Mouse (Mus musculus) embryonic facial prominence, embryonic 13.5 days (tissue): ENCODE results near the gene Nt5c2. TPM values are rescaled to one million over a fixed set of nuclear protein-coding genes. Genes with fewer than 3 reads are reported as not detected.

Experiments used
- ATAC-seq: fragments of 200-750 bp; cut with Nextera tagmentation; 2 replicates; pipeline ENCODE4 v1.8.0; 2017; ENCODE audit warnings: low read depth; ENCODE audit not compliant: insufficient number of reproducible peaks, insufficient read depth, low FRiP score, low TSS enrichment
- H3K27ac ChIP-seq: fragments of 300-500 bp; sonication (generic); 2 replicates; pipeline ENCODE4 v1.5.1; 2015; ENCODE audit warnings: moderate library complexity, mild to moderate bottlenecking, inconsistent platforms
- H3K27me3 ChIP-seq: fragments of 300-500 bp; sonication (generic); 2 replicates; pipeline ENCODE4 v1.6.1; 2015; ENCODE audit warnings: mild to moderate bottlenecking, inconsistent platforms
- H3K36me3 ChIP-seq: fragments of 300-500 bp; sonication (generic); 2 replicates; pipeline ENCODE4 v1.6.1; 2015; ENCODE audit warnings: mild to moderate bottlenecking, inconsistent platforms
- H3K4me1 ChIP-seq: fragments of 300-500 bp; sonication (generic); 2 replicates; pipeline ENCODE4 v1.6.1; 2015; ENCODE audit warnings: inconsistent platforms
- H3K4me2 ChIP-seq: fragments of 300-500 bp; sonication (generic); 2 replicates; pipeline ENCODE4 v1.6.1; 2015; ENCODE audit warnings: moderate library complexity, mild to moderate bottlenecking, inconsistent platforms
- H3K4me3 ChIP-seq: fragments of 300-500 bp; sonication (generic); 2 replicates; pipeline ENCODE4 v1.5.1; 2015; ENCODE audit warnings: mild to moderate bottlenecking, inconsistent platforms
- H3K9ac ChIP-seq: fragments of 300-500 bp; sonication (generic); 2 replicates; pipeline ENCODE4 v1.6.1; 2015; ENCODE audit warnings: mild to moderate bottlenecking, inconsistent platforms
- H3K9me3 ChIP-seq: fragments of 300-500 bp; sonication (generic); 2 replicates; pipeline ENCODE4 v1.6.1; 2016; ENCODE audit warnings: inconsistent platforms
- WGBS: fragments of 180-500 bp; shearing (Covaris S2); methylation state at CpG from one replicate; pipeline ENCODE4 v1.1.7; 2015; ENCODE audit warnings: mixed read lengths; 5-methylcytosine and 5-hydroxymethylcytosine counted together
- polyA plus RNA-seq: library from polyadenylated mRNA; unstranded; fragments of >200 nt; fragmentation: Nextera tagmentation; extraction: Ambion mirVana; gene quantifications from 2 replicates; pipeline ENCODE4 v1.2.1, GENCODE M21; 2015

Gene Nt5c2
- polyA plus RNA-seq, 1 experiment from 2014 or later: 77.3 TPM

GRCm38 (mm10) chr19:46971051-46971689 is 43.8 kb downstream of the Nt5c2 start:
- Histone ChIP-seq H3K27me3 (no peaks in the 10 kb centered on the region), H3K9me3 (no peaks in the 10 kb centered on the region), H3K4me2 (no peak overlapping the region), H3K36me3 (no peaks in the 10 kb centered on the region), H3K9ac (no peak overlapping the region), H3K4me1 (0 out of 2 replicates have a peak, but pooled peaks cover 5% of the 10 kb centered on the region), H3K4me3 (no peak overlapping the region), H3K27ac (peak overlapping the region; percentile 35; the same call in 1 of the 2 replicates)
- ATAC-seq: no peak
- 63% methylated on average over 8 of the region's 8 CpGs for WGBS

DNA sequence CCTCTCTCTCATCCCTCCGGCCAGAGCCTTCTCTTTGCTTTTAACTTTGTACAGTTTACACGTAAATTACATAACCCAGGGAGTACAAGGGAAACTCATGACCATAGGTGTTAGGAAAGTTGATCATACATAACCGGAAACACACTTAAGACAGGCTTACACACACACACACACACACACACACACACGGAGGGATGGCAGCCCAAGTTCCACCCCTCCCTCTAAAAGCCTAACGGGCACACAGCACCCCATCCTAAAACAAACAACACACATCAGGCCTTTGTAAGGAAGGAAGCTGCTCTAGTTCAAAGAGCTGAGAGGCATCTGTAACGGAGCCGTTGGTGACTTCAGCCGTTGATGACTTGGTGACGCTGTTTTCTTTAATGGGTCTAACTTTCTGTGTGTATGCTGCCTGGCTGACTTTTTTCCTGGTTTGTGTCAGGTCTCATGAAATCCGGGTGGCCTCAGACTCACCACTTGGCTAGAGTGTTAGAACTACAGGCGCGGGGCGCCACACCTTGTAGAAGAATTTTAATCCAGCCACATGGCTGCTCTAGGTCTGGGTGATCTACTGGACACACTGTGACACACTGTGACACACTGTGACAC is 44.7 kb downstream of the Nt5c2 start:
- 0 out of 2 replicates have a peak, but pooled peaks cover 5% of the 10 kb centered on the region for H3K4me1 ChIP-seq
- no peak overlapping the region for H3K4me3 ChIP-seq
- H3K27me3 ChIP-seq: no peaks in the 10 kb centered on the region
- WGBS: 68% methylated on average over 13 of the region's 13 CpGs
- no peak overlapping the region for H3K27ac ChIP-seq
- no peak overlapping the region for H3K4me2 ChIP-seq
- no peaks in the 10 kb centered on the region for H3K36me3 ChIP-seq
- no peaks in the 10 kb centered on the region for H3K9me3 ChIP-seq
- no peak; the same call in 1 of the 2 replicates for ATAC-seq
- no peak overlapping the region for H3K9ac ChIP-seq

DNA sequence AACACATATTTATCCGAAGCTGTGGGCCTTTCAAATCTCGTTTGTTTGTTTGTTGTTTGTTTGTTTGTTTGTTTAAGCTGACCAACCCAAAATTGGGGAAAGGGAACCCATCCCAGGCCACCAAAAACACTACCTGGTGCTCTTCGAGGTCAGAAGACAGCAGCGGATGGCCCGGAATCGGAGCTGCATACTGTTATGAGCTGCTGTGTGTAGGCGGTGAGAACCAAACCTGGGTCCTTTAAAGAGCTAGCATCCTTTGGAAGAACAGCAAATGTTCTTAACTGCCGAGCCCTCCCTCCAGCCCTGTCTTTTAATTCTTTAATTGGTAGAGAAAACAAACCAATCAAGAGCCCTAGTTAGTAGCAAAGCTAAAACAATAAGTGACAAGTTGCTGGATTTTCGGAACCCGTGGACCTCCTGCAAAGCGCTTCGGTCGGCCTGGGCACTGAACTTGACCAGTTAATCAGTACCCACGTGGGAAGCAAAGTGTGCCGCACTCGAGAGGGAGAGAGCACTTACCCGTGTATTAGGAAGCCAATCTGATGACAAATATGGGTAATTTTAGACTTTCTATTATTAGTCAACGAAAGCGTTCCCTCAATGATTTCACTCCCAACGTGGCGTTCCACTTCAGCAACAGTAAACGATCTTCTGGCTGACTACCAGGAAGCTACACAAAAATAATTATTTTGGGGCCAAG is 45.5 kb downstream of the Nt5c2 start:
- no peaks in the 10 kb centered on the region for H3K27me3 ChIP-seq
- ATAC-seq: no peak
- H3K9ac ChIP-seq: no peak overlapping the region
- no peak overlapping the region for H3K4me3 ChIP-seq
- H3K9me3 ChIP-seq: no peaks in the 10 kb centered on the region
- no peaks in the 10 kb centered on the region for H3K36me3 ChIP-seq
- no peak overlapping the region for H3K27ac ChIP-seq
- H3K4me2 ChIP-seq: no peak overlapping the region
- 0 out of 2 replicates have a peak, but pooled peaks cover 5% of the 10 kb centered on the region for H3K4me1 ChIP-seq
- WGBS: 78% methylated on average over 22 of the region's 22 CpGs

- Histone ChIP-seq H3K27ac (no peak overlapping the region), H3K9ac (no peak overlapping the region), H3K27me3 (no peaks in the 10 kb centered on the region), H3K4me2 (no peak overlapping the region), H3K4me3 (no peak overlapping the region), H3K9me3 (no peaks in the 10 kb centered on the region), H3K4me1 (0 out of 2 replicates have a peak, but pooled peaks cover 5% of the 10 kb centered on the region), H3K36me3 (no peaks in the 10 kb centered on the region)
- 86% methylated on average over 5 of the region's 5 CpGs for WGBS
- ATAC-seq: no peak
These were observed 46.1 kb downstream of the Nt5c2 start for GRCm38 (mm10) chr19:46968833-46969232.

DNA sequence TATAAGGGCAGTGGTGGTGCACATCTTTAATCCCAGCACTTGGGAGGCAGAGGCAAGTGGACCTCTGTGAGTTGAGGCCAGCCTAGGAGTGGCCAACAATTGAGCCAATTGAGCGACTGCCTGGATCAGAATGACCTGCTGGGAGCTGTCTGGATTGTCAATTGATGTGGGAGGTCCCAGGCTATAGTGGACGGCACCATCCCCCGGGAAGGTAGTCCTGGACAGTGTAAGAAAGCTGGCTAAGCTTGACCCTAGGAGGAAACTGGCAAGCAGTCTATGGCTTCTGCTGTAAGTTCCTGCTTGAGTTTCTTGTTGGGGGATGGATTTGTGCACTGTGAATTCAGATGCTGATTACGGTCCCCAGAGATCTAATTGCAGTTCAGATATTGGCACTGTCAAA is 47.1 kb downstream of the Nt5c2 start:
- H3K27me3 ChIP-seq: no peaks in the 10 kb centered on the region
- H3K36me3 ChIP-seq: no peaks in the 10 kb centered on the region
- H3K27ac ChIP-seq: no peak overlapping the region
- ATAC-seq: no peak
- no peak overlapping the region for H3K4me2 ChIP-seq
- no peak overlapping the region for H3K9ac ChIP-seq
- H3K4me3 ChIP-seq: no peak overlapping the region
- WGBS: 52% methylated on average over 4 of the region's 4 CpGs
- H3K4me1 ChIP-seq: peaks cover 9% of the 10 kb centered on the region; the same call in 1 of the 2 replicates
- no peaks in the 10 kb centered on the region for H3K9me3 ChIP-seq

DNA sequence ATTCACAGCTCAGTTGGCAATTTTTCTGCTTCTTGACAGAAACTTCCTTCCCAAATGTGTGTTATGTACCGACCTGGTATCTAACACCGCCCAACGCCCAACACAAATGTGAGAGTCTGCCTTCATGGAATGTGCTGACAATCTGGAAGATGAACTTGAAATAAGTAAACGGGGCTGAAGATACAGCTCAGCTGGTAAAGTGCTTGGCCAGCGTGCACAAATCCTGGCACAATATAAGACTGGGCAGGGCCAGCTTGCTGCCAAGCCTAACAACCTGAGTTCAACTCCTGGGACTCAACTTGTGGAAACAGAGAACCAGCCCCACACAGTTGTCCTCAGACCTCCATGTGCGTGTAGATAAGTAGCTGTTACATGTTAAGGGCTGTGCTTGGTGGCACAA is 48.6 kb downstream of the Nt5c2 start:
- H3K4me2 ChIP-seq: no peak overlapping the region
- no peak for ATAC-seq
- no peak overlapping the region for H3K9ac ChIP-seq
- no peaks in the 10 kb centered on the region for H3K27me3 ChIP-seq
- WGBS: 92% methylated on average over 6 of the region's 6 CpGs
- H3K4me1 ChIP-seq: peaks cover 12% of the 10 kb centered on the region; the same call in 1 of the 2 replicates
- no peaks in the 10 kb centered on the region for H3K9me3 ChIP-seq
- no peaks in the 10 kb centered on the region for H3K36me3 ChIP-seq
- H3K27ac ChIP-seq: no peak overlapping the region
- H3K4me3 ChIP-seq: no peak overlapping the region

DNA sequence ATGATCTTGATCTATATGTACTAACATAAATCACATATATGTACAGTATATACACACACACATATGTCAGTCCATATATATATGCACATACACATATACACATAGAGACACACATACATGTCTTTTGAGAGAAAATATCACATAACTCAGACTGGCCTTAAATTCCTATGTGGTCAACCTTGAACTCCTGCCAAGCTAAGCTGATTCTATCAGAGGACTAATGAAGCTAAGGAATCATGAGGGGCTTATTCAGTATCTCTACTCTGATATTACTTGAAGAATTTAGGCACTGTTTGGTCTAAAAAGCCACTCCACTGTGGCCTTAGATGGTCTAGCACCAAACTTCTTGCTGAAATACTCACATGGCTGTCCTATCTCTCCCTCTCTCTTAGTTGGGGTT is 49.5 kb downstream of the Nt5c2 start:
- ATAC-seq: no peak
- H3K27me3 ChIP-seq: no peaks in the 10 kb centered on the region
- H3K36me3 ChIP-seq: no peaks in the 10 kb centered on the region

DNA sequence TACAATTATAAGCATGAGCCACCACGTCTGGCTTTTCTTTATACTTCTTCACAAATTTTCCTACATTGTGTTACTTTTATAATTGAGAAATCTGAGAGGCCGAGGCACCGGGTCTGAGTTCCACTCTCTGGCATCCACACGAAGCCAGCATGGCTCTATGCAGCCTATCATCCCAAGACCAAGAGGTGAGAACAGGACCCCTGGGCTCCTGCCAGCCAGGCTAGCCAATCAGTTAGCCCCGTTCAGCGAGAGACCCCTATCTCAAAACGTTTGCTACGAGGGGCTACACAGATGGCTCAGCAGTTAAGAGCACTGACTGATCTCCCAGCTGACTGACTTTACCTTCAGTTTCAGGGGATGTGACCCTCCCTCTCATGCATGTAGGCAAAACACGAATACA is 50.6 kb downstream of the Nt5c2 start:
- Histone ChIP-seq H3K36me3 (no peaks in the 10 kb centered on the region), H3K27ac (no peak overlapping the region), H3K27me3 (no peaks in the 10 kb centered on the region), H3K4me1 (peaks cover 25% of the 10 kb centered on the region), H3K4me3 (no peak overlapping the region), H3K4me2 (no peak overlapping the region), H3K9me3 (no peaks in the 10 kb centered on the region), H3K9ac (no peak overlapping the region)
- no peak for ATAC-seq
- 63% methylated on average over 9 of the region's 9 CpGs for WGBS

More for the DNA sequence above, 49.5 kb downstream of the Nt5c2 start:
- Histone ChIP-seq H3K27ac (no peak overlapping the region), H3K9me3 (no peaks in the 10 kb centered on the region), H3K4me2 (no peak overlapping the region), H3K4me1 (peaks cover 14% of the 10 kb centered on the region), H3K9ac (no peak overlapping the region), H3K4me3 (no peak overlapping the region)

DNA sequence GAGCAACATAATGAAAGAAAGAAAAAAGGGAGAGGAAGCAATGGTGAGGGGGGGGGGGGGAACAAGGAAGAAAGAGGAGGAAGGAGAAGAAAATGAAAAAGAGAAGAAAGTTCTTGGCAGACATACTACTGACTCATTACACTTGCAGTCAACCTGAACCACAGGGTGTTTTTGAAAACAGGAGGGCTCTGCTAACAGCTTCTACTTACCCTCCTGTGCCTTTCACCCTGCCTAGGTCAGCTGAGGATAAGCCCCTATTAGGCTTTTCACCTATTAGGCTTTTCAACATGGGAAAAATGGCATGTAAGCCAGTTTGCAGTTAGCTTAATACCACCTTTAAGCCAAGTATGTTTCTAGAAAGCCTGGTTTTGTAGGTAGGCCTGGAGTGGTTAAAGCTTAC is 51.5 kb downstream of the Nt5c2 start:
- no peak overlapping the region for H3K9ac ChIP-seq
- no peak for ATAC-seq
- no peak overlapping the region for H3K4me2 ChIP-seq
- H3K27ac ChIP-seq: no peak overlapping the region
- H3K4me1 ChIP-seq: peaks cover 33% of the 10 kb centered on the region
- H3K36me3 ChIP-seq: no peaks in the 10 kb centered on the region
- no peaks in the 10 kb centered on the region for H3K9me3 ChIP-seq
- H3K27me3 ChIP-seq: no peaks in the 10 kb centered on the region
- H3K4me3 ChIP-seq: no peak overlapping the region

DNA sequence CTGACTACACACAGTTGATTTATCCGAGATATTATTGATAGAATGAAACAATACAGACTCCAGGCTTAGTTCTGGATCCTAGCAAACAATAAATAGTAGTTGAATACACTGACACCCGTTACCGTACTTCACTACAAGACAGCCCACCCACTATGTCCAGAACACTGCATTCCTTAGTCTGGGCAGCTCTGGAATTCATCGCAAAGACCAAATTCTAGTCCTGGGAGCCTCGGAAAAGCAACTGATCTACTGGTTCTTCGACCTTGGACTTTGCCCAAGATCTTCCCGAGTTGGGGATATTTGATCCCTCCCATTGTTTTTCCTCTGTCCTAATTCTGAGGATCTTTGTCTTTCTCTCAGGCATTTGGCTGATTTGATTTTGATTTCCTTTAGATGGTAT is 52.1 kb downstream of the Nt5c2 start:
- WGBS: 18% methylated on average over 7 of the region's 7 CpGs
- no peaks in the 10 kb centered on the region for H3K27me3 ChIP-seq
- peak overlapping the region; percentile 97 for H3K27ac ChIP-seq
- no peak overlapping the region for H3K9ac ChIP-seq
- no peak for ATAC-seq
- peak overlapping the region; percentile 78 for H3K4me3 ChIP-seq
- H3K4me1 ChIP-seq: peaks cover 33% of the 10 kb centered on the region
- no peaks in the 10 kb centered on the region for H3K9me3 ChIP-seq
- H3K36me3 ChIP-seq: no peaks in the 10 kb centered on the region
- peak overlapping the region; percentile 63 for H3K4me2 ChIP-seq

GRCm38 (mm10) chr19:46962171-46962772 is 52.7 kb downstream of the Nt5c2 start:
- Histone ChIP-seq H3K27me3 (no peaks in the 10 kb centered on the region), H3K4me1 (peaks cover 33% of the 10 kb centered on the region), H3K36me3 (no peaks in the 10 kb centered on the region), H3K4me3 (peak overlapping the region; percentile 78), H3K4me2 (peak overlapping the region; percentile 63), H3K9ac (peak overlapping the region; percentile 92), H3K9me3 (no peaks in the 10 kb centered on the region), H3K27ac (peak overlapping the region; percentile 97)
- WGBS: under 1% methylated on average over 43 of the region's 54 CpGs
- ATAC-seq: peak; percentile 92
